11 mouse cellular contexts compared by ENCODE assay signal in genomic region chr7:19184250-19184649, GRCm38 (mm10). TPM values are rescaled to one million over a fixed set of nuclear protein-coding genes. Genes with fewer than 3 reads are reported as not detected.
A peak's percentile ranks its signal among the peaks of the same experiment; 100 is the strongest.
DNase-seq lines count a peak whose midpoint lies in the region; ATAC-seq lines count a peak whose summit lies in the region.
"Had no signal": no experiment of that assay in that cellular context is flagged by ENCODE, and none has a peak within 500 bp of the region (broad histone marks: within the 10 kb centered on the region; RNA-seq: fewer than 3 reads in every experiment).

No protein-coding gene starts in this region.

- DNase-seq in hindbrain, embryonic 10.5 days (ENCODE audit: low spot score): no peak
- DNase-seq in 3134 (ENCODE audit: extremely low read depth, insufficient read length, low spot score) (peak; percentile 31), 3T3-L1 (ENCODE audit: low read depth, low spot score) (peak; percentile 44)
- peak; percentile 53 to 58 for DNase-seq in heart, postnatal 10 days
- DNase-seq in cerebellum, adult 9-10 months: no peak
- no peak for DNase-seq in cerebellum, postnatal 4 days (ENCODE audit: low spot score in 2 of 2)
- DNase-seq: adrenal gland, adult 2 months; cerebellum, adult 18-20 months; thymus, postnatal 4 days had no signal

- H3K9ac ChIP-seq in hindbrain, embryonic 12.5 days: no peak overlapping the region
- H3K9ac ChIP-seq: lung, embryonic 15.5 days had no signal

- 80% methylated on average over 2 of the region's 2 CpGs for WGBS in hindbrain, embryonic 12.5 days
- WGBS in hindbrain, embryonic 10.5 days: 82% methylated on average over 2 of the region's 2 CpGs

- H3K27ac ChIP-seq in hindbrain, embryonic 12.5 days: peak overlapping the region; percentile 58; the same call in 1 of the 2 replicates
- H3K27ac ChIP-seq in hindbrain, embryonic 10.5 days: no peak overlapping the region
- H3K27ac ChIP-seq: lung, embryonic 15.5 days had no signal

- peaks cover 25% of the 10 kb centered on the region for H3K27me3 ChIP-seq in hindbrain, embryonic 12.5 days
- peaks cover 19% of the 10 kb centered on the region for H3K27me3 ChIP-seq in hindbrain, embryonic 10.5 days (ENCODE audit: insufficient read depth, poor library complexity, severe bottlenecking)

- intact Hi-C loops in heart, postnatal 10 days (cut with DNase I): no loop called here

- ATAC-seq in hindbrain, embryonic 12.5 days (ENCODE audit: low FRiP score): no peak

- H3K4me3 ChIP-seq in hindbrain, embryonic 12.5 days: no peak overlapping the region
- H3K4me3 ChIP-seq in hindbrain, embryonic 10.5 days: no peak overlapping the region
- H3K4me3 ChIP-seq: lung, embryonic 15.5 days had no signal

- H3K4me2 ChIP-seq in hindbrain, embryonic 12.5 days (replicated peaks): no peak overlapping the region
- H3K4me2 ChIP-seq: lung, embryonic 15.5 days had no signal

- H3K4me1 ChIP-seq in hindbrain, embryonic 12.5 days: peaks cover 30% of the 10 kb centered on the region
- peaks cover 31% of the 10 kb centered on the region for H3K4me1 ChIP-seq in hindbrain, embryonic 10.5 days (replicated peaks)

- H3K9me3 ChIP-seq in hindbrain, embryonic 12.5 days (replicated peaks): no peaks in the 10 kb centered on the region
- H3K9me3 ChIP-seq in hindbrain, embryonic 10.5 days: no peaks in the 10 kb centered on the region
- H3K9me3 ChIP-seq: lung, embryonic 15.5 days had no signal

- H3K36me3 ChIP-seq in hindbrain, embryonic 12.5 days: peaks cover 40% of the 10 kb centered on the region
- peaks cover 45% of the 10 kb centered on the region for H3K36me3 ChIP-seq in hindbrain, embryonic 10.5 days

RNA-seq across cellular contexts. Expression of gene Eml2, which starts 8.0 kb away (rescaled TPM):
- polyA plus RNA-seq in hindbrain, embryonic 12.5 days (2016; fragmentation: Nextera tagmentation; extraction: Ambion mirVana): 6.1 and 7.2 TPM in 2 replicates
- polyA plus RNA-seq in hindbrain, embryonic 10.5 days (2016; fragmentation: Nextera tagmentation; extraction: Ambion mirVana): 2.8 and 4.9 TPM in 2 replicates
- 10 to 100 TPM; 47.8 to 56.5 TPM for total RNA-seq in heart, postnatal 10 days (2021)

RNA-seq across cellular contexts. Expression of gene Gipr, which starts 18.3 kb away (rescaled TPM):
- polyA plus RNA-seq in hindbrain, embryonic 12.5 days (2016; fragmentation: Nextera tagmentation; extraction: Ambion mirVana): 1.4 and 2.0 TPM in 2 replicates
- 0.95 and 1.3 TPM in 2 replicates for polyA plus RNA-seq in hindbrain, embryonic 10.5 days (2016; fragmentation: Nextera tagmentation; extraction: Ambion mirVana)
- total RNA-seq in heart, postnatal 10 days (2021): under 1 TPM; 0.50 to 0.69 TPM

RNA-seq across cellular contexts. Expression of gene Gpr4, which starts 28.1 kb away (rescaled TPM):
- polyA plus RNA-seq in hindbrain, embryonic 12.5 days (2016; fragmentation: Nextera tagmentation; extraction: Ambion mirVana): 2.2 and 2.4 TPM in 2 replicates
- 1.8 and 2.9 TPM in 2 replicates for polyA plus RNA-seq in hindbrain, embryonic 10.5 days (2016; fragmentation: Nextera tagmentation; extraction: Ambion mirVana)
- total RNA-seq in heart, postnatal 10 days (2021): 10 to 100 TPM; 11.4 to 11.8 TPM

RNA-seq across cellular contexts. Expression of gene Snrpd2, which starts 34.7 kb away (rescaled TPM):
- 118 and 122 TPM in 2 replicates for polyA plus RNA-seq in hindbrain, embryonic 12.5 days (2016; fragmentation: Nextera tagmentation; extraction: Ambion mirVana)
- polyA plus RNA-seq in hindbrain, embryonic 10.5 days (2016; fragmentation: Nextera tagmentation; extraction: Ambion mirVana): 184 TPM in 2 replicates
- 10 to 100 TPM; 77.1 to 81.0 TPM for total RNA-seq in heart, postnatal 10 days (2021)

RNA-seq across cellular contexts. Expression of gene Qpctl, which starts 35.2 kb away (rescaled TPM):
- 21.2 and 22.8 TPM in 2 replicates for polyA plus RNA-seq in hindbrain, embryonic 12.5 days (2016; fragmentation: Nextera tagmentation; extraction: Ambion mirVana)
- polyA plus RNA-seq in hindbrain, embryonic 10.5 days (2016; fragmentation: Nextera tagmentation; extraction: Ambion mirVana): 16.7 and 22.1 TPM in 2 replicates
- total RNA-seq in heart, postnatal 10 days (2021): 1 to 10 TPM; 6.4 to 8.2 TPM

Comparison
In these comparisons a context has a peak if more than half of its experiments do, and no peak if none do; other contexts are left out.
1. DNase-seq: peak in 3134 (single experiment), 3T3-L1 (single experiment) and heart, postnatal 10 days (2 of 2); none in hindbrain, embryonic 10.5 days (single experiment), cerebellum, adult 9-10 months (single experiment) and cerebellum, postnatal 4 days (0 of 2).